Mouse (Mus musculus): Measurements from ENCODE around the gene Whrn.

The Whrn gene

GRCm38 (mm10) chr4:63405683-63406082, 90.1 kb downstream of the Whrn start:
- no peak for DNase-seq (ENCODE audit: low spot score)

- no peak for DNase-seq (ENCODE audit: low spot score)
Observed at GRCm38 (mm10) chr4:63405051-63405450, 90.7 kb downstream of the Whrn start.

GRCm38 (mm10) chr4:63404205-63404604, 91.6 kb downstream of the Whrn start:
- no peak for DNase-seq (ENCODE audit: low spot score)

- peak; percentile 77 for DNase-seq (ENCODE audit: low spot score)
Observed at GRCm38 (mm10) chr4:63403040-63403959, 92.5 kb downstream of the Whrn start, which contains the start of gene Akna. TSS of gene Akna (minus strand) at chr4:63403354.

GRCm38 (mm10) chr4:63402558-63402957, 93.2 kb downstream of the Whrn start:
- no peak for DNase-seq (ENCODE audit: low spot score)

GRCm38 (mm10) chr4:63402056-63402455, 93.7 kb downstream of the Whrn start:
- no peak for DNase-seq (ENCODE audit: low spot score)

GRCm38 (mm10) chr4:63401620-63402019, 94.2 kb downstream of the Whrn start:
- DNase-seq (ENCODE audit: low spot score): no peak

GRCm38 (mm10) chr4:63400541-63401306, 95.1 kb downstream of the Whrn start:
- no peak for DNase-seq (ENCODE audit: low spot score)

- DNase-seq (ENCODE audit: low spot score): no peak
Observed at GRCm38 (mm10) chr4:63399691-63400270, 96.0 kb downstream of the Whrn start.

GRCm38 (mm10) chr4:63398854-63399609, 96.8 kb downstream of the Whrn start:
- no peak for DNase-seq (ENCODE audit: low spot score)

GRCm38 (mm10) chr4:63397981-63398537, 97.7 kb downstream of the Whrn start:
- no peak for DNase-seq (ENCODE audit: low spot score)

GRCm38 (mm10) chr4:63391322-63391721, 104.5 kb downstream of the Whrn start:
- no peak for DNase-seq (ENCODE audit: low spot score)

- no peak for DNase-seq (ENCODE audit: low spot score)
Observed at GRCm38 (mm10) chr4:63389887-63390528, 105.8 kb downstream of the Whrn start.

GRCm38 (mm10) chr4:63389121-63389886, 106.5 kb downstream of the Whrn start:
- DNase-seq (ENCODE audit: low spot score): no peak

- no peak for DNase-seq (ENCODE audit: low spot score)
Observed at GRCm38 (mm10) chr4:63388029-63388428, 107.8 kb downstream of the Whrn start.

GRCm38 (mm10) chr4:63385784-63386183, 110.0 kb downstream of the Whrn start:
- no peak for DNase-seq (ENCODE audit: low spot score)

- no peak for DNase-seq (ENCODE audit: low spot score)
Observed at GRCm38 (mm10) chr4:63385253-63385652, 110.5 kb downstream of the Whrn start.

GRCm38 (mm10) chr4:63384262-63384661, 111.5 kb downstream of the Whrn start:
- no peak for DNase-seq (ENCODE audit: low spot score)

- no peak for DNase-seq (ENCODE audit: low spot score)
Observed at GRCm38 (mm10) chr4:63383474-63383873, 112.3 kb downstream of the Whrn start.

- no peak for DNase-seq (ENCODE audit: low spot score)
Observed at GRCm38 (mm10) chr4:63382676-63383369, 113.0 kb downstream of the Whrn start.
